Mouse (Mus musculus): ENCODE measurements around the gene Asb7. TPM values are rescaled to one million over a fixed set of nuclear protein-coding genes. Genes with fewer than 3 reads are reported as not detected.

Asb7 gene
- total and polyA plus RNA-seq, 3 experiments, result 3.4 to 17.5 (median 13.2) TPM

- no peak for DNase-seq
These were observed 33.9 kb downstream of the Asb7 start for GRCm38 (mm10) chr7:66655471-66655870.

DNA sequence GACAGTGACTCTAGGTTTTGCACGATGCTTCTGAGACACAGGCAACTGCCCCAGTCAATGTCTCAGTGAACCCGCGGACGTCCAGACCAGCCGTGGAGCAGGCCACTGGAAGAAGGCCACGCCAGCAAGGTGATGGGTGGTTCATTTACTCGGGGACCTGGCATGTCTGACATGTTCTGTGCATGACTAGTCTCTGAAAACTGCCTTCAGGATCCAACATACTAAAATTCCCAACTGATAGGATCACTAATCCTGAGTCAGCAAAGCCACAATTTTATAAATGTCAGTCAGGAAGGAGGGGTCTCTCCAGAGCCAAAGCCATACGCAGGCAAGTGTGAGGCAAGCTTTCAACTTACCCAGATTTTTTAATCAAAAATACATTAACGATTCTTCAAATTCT, 35.8 kb downstream of the Asb7 start:
- DNase-seq, result no peak

DNA sequence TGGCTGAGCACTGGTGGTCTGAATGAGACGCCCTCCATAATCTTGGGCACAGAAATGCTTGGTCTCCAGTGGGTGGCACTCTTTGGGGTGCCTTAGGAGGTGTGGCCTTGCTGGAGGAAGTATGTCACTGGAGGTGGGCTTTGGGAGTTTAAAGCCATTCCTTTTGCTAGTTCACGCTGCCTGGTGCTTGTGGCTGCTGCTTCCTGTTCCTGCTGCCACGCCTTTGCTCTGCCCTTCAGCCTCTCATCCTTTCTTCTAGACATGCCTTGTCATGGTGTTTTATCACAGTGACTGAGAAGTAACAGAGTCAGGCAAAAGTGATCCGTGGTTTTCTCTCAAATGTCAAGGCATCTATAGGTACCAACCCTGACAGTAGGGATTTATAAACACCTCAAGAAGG, 37.2 kb downstream of the Asb7 start:
- no peak for DNase-seq

DNA sequence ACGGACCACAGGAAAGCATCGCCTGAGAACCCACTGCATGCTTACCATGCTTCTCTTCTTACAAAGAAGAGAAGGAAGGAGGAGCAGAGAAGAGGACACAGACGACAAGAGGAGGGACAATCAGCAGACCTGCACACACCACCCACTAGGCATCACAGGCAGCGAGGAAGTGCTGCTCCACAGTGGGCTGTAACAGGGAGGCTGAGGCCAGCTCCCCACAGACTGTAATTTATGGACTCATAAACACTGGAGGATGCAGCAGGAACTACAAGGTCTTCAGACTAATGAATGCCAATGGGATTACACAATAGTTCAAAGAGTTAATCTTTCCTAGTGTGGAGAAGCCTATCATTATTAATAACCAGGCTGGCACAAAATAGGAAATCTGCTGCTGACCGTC, 38.5 kb downstream of the Asb7 start:
- no peak for DNase-seq

DNA sequence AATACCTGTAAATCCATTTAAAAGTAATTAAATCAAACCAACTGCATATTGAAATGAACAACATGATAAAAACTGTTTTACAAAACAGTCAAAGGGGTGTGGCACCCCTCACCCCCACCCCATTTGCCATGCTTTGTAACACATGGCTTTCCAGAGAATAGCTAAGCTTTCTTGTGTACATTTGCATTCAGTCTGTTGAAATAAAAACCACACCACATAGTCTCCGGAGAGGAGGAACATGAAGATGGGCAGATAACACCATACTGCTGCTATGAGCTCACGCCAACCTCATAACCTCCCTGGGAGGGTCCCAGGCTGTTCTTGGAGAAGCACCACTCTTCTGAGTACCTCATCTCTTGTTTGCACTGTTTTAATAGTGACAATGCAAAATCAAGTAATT, 40.2 kb downstream of the Asb7 start:
- DNase-seq, result no peak

- DNase-seq, result no peak
These were observed 43.7 kb downstream of the Asb7 start for GRCm38 (mm10) chr7:66645736-66646135.

- no peak for DNase-seq
These were observed 56.0 kb downstream of the Asb7 start for GRCm38 (mm10) chr7:66633351-66633750.

DNA sequence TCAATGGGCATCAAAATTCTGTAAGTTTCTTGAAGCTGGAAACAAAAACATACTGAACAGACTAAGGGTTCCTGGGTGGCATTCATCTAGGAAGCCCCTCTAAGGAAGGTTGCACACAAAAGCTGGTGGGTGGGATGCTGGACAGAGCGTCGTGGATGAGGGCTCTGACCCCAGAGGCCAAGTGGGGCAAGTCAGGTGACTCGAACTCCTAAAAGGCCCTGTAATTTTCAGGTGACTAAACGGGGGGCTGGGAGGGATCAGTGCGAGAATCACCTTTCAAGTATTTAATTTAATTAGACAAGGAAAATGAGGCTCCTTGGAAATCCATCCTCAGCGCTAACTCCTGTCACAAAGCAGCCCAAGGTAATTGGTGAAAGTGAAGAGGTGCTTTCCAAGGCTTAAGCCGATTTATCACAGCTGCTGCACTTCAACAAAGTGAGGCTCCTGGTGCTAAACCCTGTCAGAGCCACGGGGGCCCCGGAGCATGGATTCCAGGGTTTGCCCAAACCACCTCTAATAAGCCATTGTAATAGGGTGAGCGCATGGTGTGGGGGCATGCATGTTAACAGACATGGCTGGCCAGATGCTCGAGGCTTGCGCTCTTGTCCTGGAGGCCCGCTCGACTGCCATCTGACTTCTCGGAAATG, 59.1 kb downstream of the Asb7 start:
- no peak for DNase-seq

GRCm38 (mm10) chr7:66629419-66629818, 60.0 kb downstream of the Asb7 start:
- no peak for DNase-seq

- DNase-seq, result no peak
These were observed 66.0 kb downstream of the Asb7 start for GRCm38 (mm10) chr7:66623436-66623835.

GRCm38 (mm10) chr7:66601846-66602245, 87.5 kb downstream of the Asb7 start:
- DNase-seq, result no peak

GRCm38 (mm10) chr7:66600622-66601610, 88.5 kb downstream of the Asb7 start:
- no peak for DNase-seq

DNA sequence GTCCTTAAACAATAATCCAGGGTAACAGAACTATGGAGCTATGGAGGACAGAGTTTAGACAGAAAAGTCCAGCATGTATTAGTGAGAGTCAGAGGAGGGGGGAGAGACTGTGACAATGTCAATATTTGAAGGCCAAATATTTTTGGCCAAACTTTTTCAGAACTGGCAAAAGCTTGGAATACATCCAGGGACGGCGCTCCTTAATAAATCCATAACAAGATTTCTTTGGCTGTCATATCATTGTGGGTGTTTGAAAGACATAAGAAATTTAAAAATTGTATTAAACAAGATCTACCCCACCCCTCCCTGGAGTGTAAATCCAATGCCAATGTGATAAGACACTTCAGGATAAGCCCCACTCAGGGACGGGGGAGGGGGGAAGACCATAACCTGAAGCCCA, 89.3 kb downstream of the Asb7 start:
- no peak for DNase-seq

GRCm38 (mm10) chr7:66597900-66598299, 91.5 kb downstream of the Asb7 start:
- DNase-seq, result no peak

Other genes with a start within 250 kb of the Asb7 start
- gene Lins1, start 293 bp upstream of the Asb7 start, total RNA-seq (2021), result 10 to 100 TPM in 1 of 2 experiments, 1 to 10 TPM in 1; 7.8 to 10.9 TPM
- gene Lins1, start 293 bp upstream of the Asb7 start, polyA plus RNA-seq (2012; rRNA removed), result 3.6 and 6.7 TPM in 2 replicates
- gene Cers3, start 53.9 kb upstream of the Asb7 start, total RNA-seq (2021), result under 1 TPM; 0.24 to 0.32 TPM
- gene Cers3, start 53.9 kb upstream of the Asb7 start, polyA plus RNA-seq (2012; rRNA removed), result 0.02 and 0.06 TPM in 2 replicates
- 1 to 10 TPM; 2.2 to 4.3 TPM for gene Adamts17, start 150.1 kb upstream of the Asb7 start, total RNA-seq (2021)
- gene Adamts17, start 150.1 kb upstream of the Asb7 start, polyA plus RNA-seq (2012; rRNA removed), result 4.6 and 6.3 TPM in 2 replicates

Measured in adrenal gland, adult 2 months (tissue).